Comparison of ENCODE assay signal across 19 mouse cellular contexts in the genomic region with DNA sequence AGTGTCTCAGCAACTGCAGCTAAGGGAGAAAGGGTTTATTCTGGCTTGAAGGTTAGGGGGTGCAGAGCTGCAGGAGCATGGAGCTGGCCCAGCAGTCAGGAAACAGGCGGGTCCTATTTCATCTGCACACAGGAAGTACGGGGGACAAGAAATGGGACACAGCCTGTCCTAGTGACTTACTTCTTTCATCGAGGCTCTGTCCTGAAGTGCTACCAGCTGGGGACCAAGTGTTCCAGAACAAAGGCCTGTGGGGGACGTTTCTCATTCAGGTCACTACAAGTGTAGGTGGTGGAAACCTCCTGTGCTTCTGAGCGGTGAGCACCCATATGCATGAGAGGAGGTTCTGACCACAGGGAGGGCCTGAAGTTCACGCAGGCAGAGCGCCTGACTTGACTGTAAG. TPM values are rescaled to one million over a fixed set of nuclear protein-coding genes. Genes with fewer than 3 reads are reported as not detected.
DNase-seq lines count a peak whose midpoint lies in the region; ATAC-seq and TF ChIP-seq lines count a peak whose summit lies in the region.
"Had no signal": no experiment of that assay in that cellular context is flagged by ENCODE, and none has a peak within 500 bp of the region (broad histone marks: within the 10 kb centered on the region; RNA-seq: fewer than 3 reads in every experiment).

No protein-coding gene starts in this region.

- no peak for ATAC-seq in heart, embryonic 12.5 days (ENCODE audit: insufficient number of reproducible peaks, low FRiP score)
- ATAC-seq: forebrain, embryonic 15.5 days; midbrain, embryonic 15.5 days had no signal

- H3K9ac ChIP-seq in heart, embryonic 12.5 days: no peak overlapping the region
- H3K9ac ChIP-seq: embryonic facial prominence, embryonic 15.5 days; forebrain, embryonic 15.5 days; heart, embryonic 13.5 days; hindbrain, embryonic 12.5 days; midbrain, embryonic 15.5 days had no signal

- no peaks in the 10 kb centered on the region for H3K27me3 ChIP-seq in heart, embryonic 10.5 days (ENCODE audit: insufficient read depth, poor library complexity, severe bottlenecking)
- H3K27me3 ChIP-seq in heart, embryonic 12.5 days (replicated peaks): no peaks in the 10 kb centered on the region
- no peaks in the 10 kb centered on the region for H3K27me3 ChIP-seq in testis, adult 2 months (ENCODE audit: control insufficient read depth, insufficient read depth, low read length)
- H3K27me3 ChIP-seq: embryonic facial prominence, embryonic 15.5 days; forebrain, embryonic 15.5 days; heart, embryonic 13.5 days; hindbrain, embryonic 12.5 days; midbrain, embryonic 15.5 days had no signal

- no peak overlapping the region for H3K4me2 ChIP-seq in heart, embryonic 12.5 days
- H3K4me2 ChIP-seq: embryonic facial prominence, embryonic 15.5 days; forebrain, embryonic 15.5 days; heart, embryonic 13.5 days; hindbrain, embryonic 12.5 days; midbrain, embryonic 15.5 days had no signal

- no peak for TF ChIP-seq CTCF in testis, adult 2 months (IDR thresholded peaks at IDR 0.05; ENCODE audit: control insufficient read depth, insufficient read depth, insufficient replicate concordance, low read depth, low read length)

- peak; percentile 50 for DNase-seq in heart, embryonic 10.5 days (ENCODE audit: low spot score)
- DNase-seq in testis, postnatal 10 days (ENCODE audit: low spot score): no peak
- DNase-seq in thymus, postnatal 0 days (ENCODE audit: low spot score): peak; percentile 64
- no peak for DNase-seq in right cerebral cortex, adult 2 months (ENCODE audit: low spot score in 2 of 2)
- no peak for DNase-seq in urinary bladder, adult 2 months (ENCODE audit: low spot score)
- DNase-seq: adrenal gland, postnatal 25 days; cerebellum, adult 8-10 months; kidney, postnatal 10 days; lung, adult 2 months; right cerebral cortex, adult 18-20 months had no signal

- H3K27ac ChIP-seq in heart, embryonic 10.5 days: no peak overlapping the region
- no peak overlapping the region for H3K27ac ChIP-seq in heart, embryonic 12.5 days (ENCODE audit: poor library complexity, severe bottlenecking)
- H3K27ac ChIP-seq in testis, adult 2 months (ENCODE audit: control insufficient read depth, insufficient read depth, low read depth, low read length): no peak overlapping the region
- H3K27ac ChIP-seq: embryonic facial prominence, embryonic 15.5 days; forebrain, embryonic 15.5 days; heart, embryonic 13.5 days; hindbrain, embryonic 12.5 days; limb, embryonic 10.5 days; midbrain, embryonic 15.5 days; stomach, postnatal 0 days had no signal

- no peaks in the 10 kb centered on the region for H3K9me3 ChIP-seq in heart, embryonic 10.5 days
- H3K9me3 ChIP-seq in heart, embryonic 12.5 days (replicated peaks): no peaks in the 10 kb centered on the region
- H3K9me3 ChIP-seq: embryonic facial prominence, embryonic 15.5 days; forebrain, embryonic 15.5 days; heart, embryonic 13.5 days; hindbrain, embryonic 12.5 days; limb, embryonic 10.5 days; midbrain, embryonic 15.5 days had no signal

- peaks cover 54% of the 10 kb centered on the region for H3K36me3 ChIP-seq in heart, embryonic 10.5 days
- peaks cover 54% of the 10 kb centered on the region for H3K36me3 ChIP-seq in heart, embryonic 12.5 days
- no peaks in the 10 kb centered on the region for H3K36me3 ChIP-seq in testis, adult 2 months (ENCODE audit: control insufficient read depth, insufficient read depth, low read length)
- H3K36me3 ChIP-seq: midbrain, embryonic 15.5 days had no signal

- WGBS in heart, embryonic 10.5 days: 85% methylated on average over 7 of the region's 7 CpGs
- WGBS in heart, embryonic 12.5 days: 83% methylated on average over 7 of the region's 7 CpGs

- peaks cover 4% of the 10 kb centered on the region; the same call in 1 of the 2 replicates for H3K4me1 ChIP-seq in heart, embryonic 10.5 days
- H3K4me1 ChIP-seq in heart, embryonic 12.5 days (replicated peaks): peaks cover 7% of the 10 kb centered on the region; the same call in 1 of the 2 replicates
- H3K4me1 ChIP-seq in testis, adult 2 months (ENCODE audit: control insufficient read depth, insufficient read depth, low read length): no peaks in the 10 kb centered on the region
- H3K4me1 ChIP-seq: hindbrain, embryonic 12.5 days; limb, embryonic 10.5 days; midbrain, embryonic 15.5 days had no signal

- H3K4me3 ChIP-seq in heart, embryonic 10.5 days: no peak overlapping the region
- no peak overlapping the region for H3K4me3 ChIP-seq in heart, embryonic 12.5 days
- H3K4me3 ChIP-seq in testis, adult 2 months (ENCODE audit: control insufficient read depth, low read depth, low read length): peak overlapping the region; percentile 21
- H3K4me3 ChIP-seq: embryonic facial prominence, embryonic 15.5 days; forebrain, embryonic 15.5 days; heart, embryonic 13.5 days; hindbrain, embryonic 12.5 days; limb, embryonic 10.5 days; midbrain, embryonic 15.5 days had no signal

- TF ChIP-seq POLR2A in testis, adult 2 months (IDR thresholded peaks at IDR 0.05; ENCODE audit: control insufficient read depth, low read depth, low read length): no peak

RNA-seq across cellular contexts. Expression of a gene that starts 14.9 kb away (rescaled TPM):
- polyA plus RNA-seq in heart, embryonic 10.5 days (2016; fragmentation: Nextera tagmentation; extraction: Ambion mirVana): 121 and 143 TPM in 2 replicates
- 119 and 125 TPM in 2 replicates for polyA plus RNA-seq in heart, embryonic 12.5 days (2016; fragmentation: Nextera tagmentation; extraction: Ambion mirVana)
- 31.8 and 32.8 TPM in 2 replicates for polyA plus RNA-seq in testis, adult 2 months (2012; rRNA removed)
- 114 and 125 TPM in 2 replicates for polyA plus RNA-seq in thymus, postnatal 0 days (2015; fragmentation: Nextera tagmentation; extraction: Ambion mirVana)
- 298 and 359 TPM in 2 replicates for polyA plus RNA-seq in urinary bladder, adult 2 months (2012; rRNA removed)

RNA-seq across cellular contexts. Expression of a gene that starts 58.1 kb away (rescaled TPM):
- polyA plus RNA-seq in heart, embryonic 10.5 days (2016; fragmentation: Nextera tagmentation; extraction: Ambion mirVana): 23.6 and 24.2 TPM in 2 replicates
- 26.0 and 28.2 TPM in 2 replicates for polyA plus RNA-seq in heart, embryonic 12.5 days (2016; fragmentation: Nextera tagmentation; extraction: Ambion mirVana)
- polyA plus RNA-seq in testis, adult 2 months (2012; rRNA removed): 28.4 and 33.6 TPM in 2 replicates
- polyA plus RNA-seq in thymus, postnatal 0 days (2015; fragmentation: Nextera tagmentation; extraction: Ambion mirVana): 60.0 and 60.6 TPM in 2 replicates
- polyA plus RNA-seq in urinary bladder, adult 2 months (2012; rRNA removed): 23.6 and 27.7 TPM in 2 replicates

Comparison
In these comparisons a context has a peak if more than half of its experiments do, and no peak if none do; other contexts are left out.
1. DNase-seq: peak in heart, embryonic 10.5 days (single experiment) and thymus, postnatal 0 days (single experiment); none in testis, postnatal 10 days (single experiment), right cerebral cortex, adult 2 months (0 of 2) and urinary bladder, adult 2 months (single experiment).